Mouse (Mus musculus): Measurements from ENCODE around the gene Cbx2. TPM values are rescaled to one million over a fixed set of nuclear protein-coding genes. Genes with fewer than 3 reads are reported as not detected.
A peak's percentile ranks its signal among the peaks of the same experiment; 100 is the strongest.

Gene Cbx2
- polyA plus RNA-seq, 1 experiment: 2.1 TPM

- Histone ChIP-seq H3K27ac (ENCODE audit: insufficient read depth, low read length) (no peak overlapping the region), H3K27me3 (ENCODE audit: control insufficient read depth, insufficient read depth, low read length) (peaks cover 13% of the 10 kb centered on the region), H3K4me3 (ENCODE audit: extremely low read depth, insufficient read depth, insufficient read length) (no peak overlapping the region), H3K4me1 (ENCODE audit: control insufficient read depth, insufficient read depth, insufficient read length) (peaks cover 8% of the 10 kb centered on the region), H3K36me3 (ENCODE audit: control insufficient read depth, insufficient read depth, low read length) (peaks cover 8% of the 10 kb centered on the region; the same call in 1 of the 2 replicates)
- WGBS: 19% methylated on average over 15 of the region's 15 CpGs
- no peak for DNase-seq (ENCODE audit: low read depth in 1 of 2, low spot score in 2 of 2)
- TF ChIP-seq CTCF (IDR thresholded peaks at IDR 0.05; ENCODE audit: extremely low read depth, insufficient read depth, insufficient read length, insufficient replicate concordance): no peak
Measured at GRCm38 (mm10) chr11:119036447-119036846, 13.7 kb downstream of the Cbx2 start.

DNA sequence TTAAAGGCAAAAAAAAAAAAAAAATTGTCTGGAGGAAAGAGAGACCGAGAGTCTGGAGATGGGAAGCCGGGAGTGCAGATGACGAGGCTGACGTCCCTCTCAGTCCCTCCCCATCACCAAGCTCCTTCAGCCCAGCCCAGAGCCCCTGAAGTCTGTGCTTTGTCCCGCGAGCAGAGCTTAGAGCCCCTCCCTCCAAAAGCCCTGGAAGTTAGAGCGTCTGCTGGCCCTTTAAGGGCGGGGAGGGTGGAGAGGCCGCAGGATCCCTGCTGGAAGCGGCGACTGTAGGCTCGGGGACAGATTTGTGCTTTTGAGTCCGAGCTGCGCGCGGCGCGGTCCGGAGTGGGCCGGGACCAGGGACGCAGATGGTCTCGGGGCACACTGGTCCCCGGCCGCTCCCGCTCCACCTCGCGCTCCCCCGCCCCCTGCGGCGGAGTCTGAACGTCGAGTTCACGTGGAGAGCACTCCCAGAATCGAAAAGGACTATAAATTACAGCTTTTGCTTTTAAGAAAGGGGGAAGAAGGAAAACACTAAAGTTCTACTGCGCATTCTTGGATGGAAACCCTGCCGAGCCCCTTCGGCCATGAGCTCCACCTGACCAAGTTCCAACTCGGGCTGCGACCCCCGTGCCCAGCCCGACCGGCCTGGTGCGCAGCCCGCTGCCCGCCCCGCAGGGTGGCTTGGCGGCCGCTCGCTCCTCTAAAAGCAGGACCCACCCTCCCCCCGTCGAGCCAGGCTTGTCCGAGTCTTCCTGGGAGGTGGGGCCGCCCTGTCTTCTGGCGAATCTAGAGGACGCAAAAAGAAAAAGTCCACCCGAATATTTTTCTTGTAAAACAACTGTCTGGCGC, 14.4 kb downstream of the Cbx2 start:
- Histone ChIP-seq H3K36me3 (ENCODE audit: control insufficient read depth, insufficient read depth, low read length) (peaks cover 8% of the 10 kb centered on the region; the same call in 1 of the 2 replicates), H3K4me1 (ENCODE audit: control insufficient read depth, insufficient read depth, insufficient read length) (peaks cover 14% of the 10 kb centered on the region), H3K27me3 (ENCODE audit: control insufficient read depth, insufficient read depth, low read length) (peaks cover 17% of the 10 kb centered on the region), H3K4me3 (ENCODE audit: extremely low read depth, insufficient read depth, insufficient read length) (no peak overlapping the region), H3K27ac (ENCODE audit: insufficient read depth, low read length) (no peak overlapping the region)
- no peak for TF ChIP-seq CTCF (IDR thresholded peaks at IDR 0.05; ENCODE audit: extremely low read depth, insufficient read depth, insufficient read length, insufficient replicate concordance)
- TF ChIP-seq POLR2A (IDR thresholded peaks at IDR 0.05; ENCODE audit: low read depth, low read length): no peak
- DNase-seq (ENCODE audit: low read depth in 1 of 2, low spot score in 2 of 2): no peak
- WGBS: 45% methylated on average over 57 of the region's 57 CpGs

- no peak overlapping the region for H3K4me3 ChIP-seq (ENCODE audit: extremely low read depth, insufficient read depth, insufficient read length)
- H3K27ac ChIP-seq (ENCODE audit: insufficient read depth, low read length): no peak overlapping the region
- WGBS: 90% methylated on average over 18 of the region's 18 CpGs
- DNase-seq (ENCODE audit: low read depth in 1 of 2, low spot score in 2 of 2): no peak
- TF ChIP-seq CTCF (IDR thresholded peaks at IDR 0.05; ENCODE audit: extremely low read depth, insufficient read depth, insufficient read length, insufficient replicate concordance): no peak
- TF ChIP-seq POLR2A (IDR thresholded peaks at IDR 0.05; ENCODE audit: low read depth, low read length): no peak
- H3K36me3 ChIP-seq (ENCODE audit: control insufficient read depth, insufficient read depth, low read length): peaks cover 8% of the 10 kb centered on the region; the same call in 1 of the 2 replicates
- H3K27me3 ChIP-seq (ENCODE audit: control insufficient read depth, insufficient read depth, low read length): peaks cover 25% of the 10 kb centered on the region
- peaks cover 22% of the 10 kb centered on the region for H3K4me1 ChIP-seq (ENCODE audit: control insufficient read depth, insufficient read depth, insufficient read length)
Measured at GRCm38 (mm10) chr11:119037780-119038401, 15.1 kb downstream of the Cbx2 start.

GRCm38 (mm10) chr11:119038744-119039484, 16.2 kb downstream of the Cbx2 start:
- no peak for TF ChIP-seq POLR2A (IDR thresholded peaks at IDR 0.05; ENCODE audit: low read depth, low read length)
- peaks cover 23% of the 10 kb centered on the region for H3K4me1 ChIP-seq (ENCODE audit: control insufficient read depth, insufficient read depth, insufficient read length)
- peaks cover 33% of the 10 kb centered on the region for H3K27me3 ChIP-seq (ENCODE audit: control insufficient read depth, insufficient read depth, low read length)
- 93% methylated on average over 22 of the region's 22 CpGs for WGBS
- no peak for DNase-seq (ENCODE audit: low read depth in 1 of 2, low spot score in 2 of 2)
- no peak overlapping the region for H3K4me3 ChIP-seq (ENCODE audit: extremely low read depth, insufficient read depth, insufficient read length)
- H3K27ac ChIP-seq (ENCODE audit: insufficient read depth, low read length): no peak overlapping the region
- peaks cover 8% of the 10 kb centered on the region; the same call in 1 of the 2 replicates for H3K36me3 ChIP-seq (ENCODE audit: control insufficient read depth, insufficient read depth, low read length)

DNA sequence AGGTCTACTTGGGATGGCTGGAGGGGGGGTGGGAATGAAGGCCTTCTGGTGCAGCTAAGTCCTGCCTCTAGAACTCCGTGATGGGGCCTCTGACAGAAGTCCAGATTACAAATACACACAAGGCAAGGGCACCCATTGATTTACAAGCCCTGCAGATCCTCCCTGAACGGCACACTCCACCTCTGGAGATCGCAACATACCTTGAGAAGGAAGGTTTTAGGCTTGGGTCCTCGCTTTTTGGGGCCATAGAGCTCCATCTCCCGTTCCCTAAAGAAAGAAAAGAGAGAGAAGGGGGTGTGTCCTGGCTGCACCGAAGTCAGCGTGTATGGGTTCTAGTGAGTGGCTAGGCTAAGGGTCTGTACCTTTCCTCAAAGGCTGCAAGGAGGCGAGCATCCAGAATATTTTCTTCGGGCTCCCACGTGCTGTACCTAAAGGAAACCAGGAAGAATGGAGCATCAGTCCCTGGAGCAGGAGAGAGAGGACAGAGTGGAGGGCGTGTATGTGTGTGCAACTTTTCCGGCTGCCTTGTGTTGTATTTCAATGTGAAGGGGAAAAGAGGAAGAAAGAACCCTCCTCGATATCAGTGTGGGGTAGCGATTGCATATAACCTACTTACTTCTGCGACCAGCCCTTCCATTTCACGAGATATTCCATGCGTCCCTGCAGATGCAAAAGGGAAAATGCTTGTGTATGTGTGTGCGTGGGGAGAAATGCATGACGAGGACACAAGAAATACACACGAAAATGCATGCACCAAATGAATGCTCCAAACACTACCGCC, 17.2 kb downstream of the Cbx2 start:
- no peak for DNase-seq (ENCODE audit: low read depth in 1 of 2, low spot score in 2 of 2)
- Histone ChIP-seq H3K27ac (ENCODE audit: insufficient read depth, low read length) (no peak overlapping the region; the same call in 1 of the 2 replicates), H3K4me3 (ENCODE audit: extremely low read depth, insufficient read depth, insufficient read length) (peak overlapping the region; percentile 83), H3K27me3 (ENCODE audit: control insufficient read depth, insufficient read depth, low read length) (peaks cover 35% of the 10 kb centered on the region), H3K4me1 (ENCODE audit: control insufficient read depth, insufficient read depth, insufficient read length) (peaks cover 23% of the 10 kb centered on the region), H3K36me3 (ENCODE audit: control insufficient read depth, insufficient read depth, low read length) (peaks cover 8% of the 10 kb centered on the region; the same call in 1 of the 2 replicates)
- 18% methylated on average over 21 of the region's 21 CpGs for WGBS
- no peak for TF ChIP-seq POLR2A (IDR thresholded peaks at IDR 0.05; ENCODE audit: low read depth, low read length)
- TF ChIP-seq CTCF (IDR thresholded peaks at IDR 0.05; ENCODE audit: extremely low read depth, insufficient read depth, insufficient read length, insufficient replicate concordance): no peak

GRCm38 (mm10) chr11:119040600-119041324, 18.0 kb downstream of the Cbx2 start, which contains the start of gene Cbx8:
Cbx8 (minus strand) TSS chr11:119040969.
- under 1% methylated on average over 58 of the region's 63 CpGs for WGBS
- peak within 1 kb of the TSS; percentile 83 for H3K4me3 ChIP-seq (ENCODE audit: extremely low read depth, insufficient read depth, insufficient read length)
- H3K27me3 ChIP-seq (ENCODE audit: control insufficient read depth, insufficient read depth, low read length): peaks cover 37% of the 10 kb centered on the region
- peak; percentile 99 for DNase-seq (ENCODE audit: low read depth in 1 of 2, low spot score in 2 of 2)
- peaks cover 8% of the 10 kb centered on the region; the same call in 1 of the 2 replicates for H3K36me3 ChIP-seq (ENCODE audit: control insufficient read depth, insufficient read depth, low read length)
- TF ChIP-seq POLR2A (IDR thresholded peaks at IDR 0.05; ENCODE audit: low read depth, low read length) (peak; percentile 74), CTCF (IDR thresholded peaks at IDR 0.05; ENCODE audit: extremely low read depth, insufficient read depth, insufficient read length, insufficient replicate concordance) (no peak)
- H3K27ac ChIP-seq (ENCODE audit: insufficient read depth, low read length): peak within 1 kb of the TSS; percentile 88
- H3K4me1 ChIP-seq (ENCODE audit: control insufficient read depth, insufficient read depth, insufficient read length): peaks cover 23% of the 10 kb centered on the region
